Mouse (Mus musculus) erythroblast, embryonic 14.5 days (primary cell): Measurements from ENCODE around the gene Slc51b.

Experiments
- GATA1 ChIP-seq: IDR thresholded peaks from 2 replicates; pipeline ENCODE4 v1.6.1; 2012; ENCODE audit warnings: low read length, inconsistent platforms, mixed read lengths
- TAL1 ChIP-seq: IDR thresholded peaks from 3 replicates; pipeline ENCODE4 v1.6.1; 2012; ENCODE audit warnings: low read length, inconsistent platforms, mixed read lengths

- TF ChIP-seq GATA1 (no peak), TAL1 (no peak)
These were observed 42.5 kb upstream of the Slc51b start for GRCm38 (mm10) chr9:65465241-65465640.
